Mouse (Mus musculus) kidney, embryonic 16.5 days (tissue): ENCODE measurements around the gene Prodh2. TPM values are rescaled to one million over a fixed set of nuclear protein-coding genes. Genes with fewer than 3 reads are reported as not detected.

Source experiments
- ATAC-seq: fragments of 200-750 bp; cut with Nextera tagmentation; 2 replicates; pipeline ENCODE4 v1.8.0; 2017; ENCODE audit warnings: moderate TSS enrichment; ENCODE audit not compliant: low FRiP score, low TSS enrichment
- H3K27ac ChIP-seq: fragments of 300-500 bp; sonication (generic); 2 replicates; pipeline ENCODE4 v1.5.1; 2014; ENCODE audit warnings: low read length
- H3K27me3 ChIP-seq: fragments of 300-500 bp; sonication (generic); 2 replicates; pipeline ENCODE4 v1.6.1; 2014; ENCODE audit warnings: low read length, control low read depth, mixed read lengths; ENCODE audit not compliant: insufficient read depth
- H3K36me3 ChIP-seq: fragments of 300-500 bp; sonication (generic); 2 replicates; pipeline ENCODE4 v1.6.1; 2014; ENCODE audit warnings: low read length, control low read depth, mixed read lengths; ENCODE audit not compliant: insufficient read depth
- H3K4me1 ChIP-seq: fragments of 300-500 bp; sonication (generic); 2 replicates; pipeline ENCODE4 v1.6.1; 2014; ENCODE audit warnings: low read length, control low read depth, mixed read lengths; ENCODE audit not compliant: insufficient read depth
- H3K4me2 ChIP-seq: fragments of 300-500 bp; sonication (generic); replicated peaks from 2 replicates; pipeline ENCODE4 v1.6.1; 2014; ENCODE audit warnings: low read depth, low read length
- H3K4me3 ChIP-seq: fragments of 300-500 bp; sonication (generic); 2 replicates; pipeline ENCODE4 v1.5.1; 2014; ENCODE audit warnings: mild to moderate bottlenecking, low read length
- H3K9ac ChIP-seq: fragments of 300-500 bp; sonication (generic); replicated peaks from 2 replicates; pipeline ENCODE4 v1.6.1; 2014; ENCODE audit warnings: low read length
- H3K9me3 ChIP-seq: fragments of 300-500 bp; sonication (generic); 2 replicates; pipeline ENCODE4 v1.6.1; 2016; ENCODE audit warnings: low read length, control low read depth
- WGBS: fragments of 180-500 bp; shearing (Covaris S2); extraction: QIAGEN DNeasy Blood & Tissue Kit; methylation state at CpG from one replicate; pipeline ENCODE4 v1.1.7; 2014; 5-methylcytosine and 5-hydroxymethylcytosine counted together
- polyA plus RNA-seq: library from polyadenylated mRNA; unstranded; fragments of >200 nt; fragmentation: Nextera tagmentation; extraction: Ambion mirVana; gene quantifications from 2 replicates; pipeline ENCODE4 v1.2.1, GENCODE M21; 2015

Gene Prodh2
- 21.1 and 27.6 TPM in 2 replicates for polyA plus RNA-seq

GRCm38 (mm10) chr7:30493401-30493931, at the start of gene Prodh2:
Gene Prodh2 (plus strand): TSS chr7:30493622.
- H3K27me3 ChIP-seq, result no peaks in the 10 kb centered on the region
- H3K9me3 ChIP-seq, result no peaks in the 10 kb centered on the region
- peaks cover 9% of the 10 kb centered on the region; the same call in 1 of the 2 replicates for H3K4me1 ChIP-seq
- peak within 1 kb of the TSS; percentile 35; the same call in 1 of the 2 replicates for H3K27ac ChIP-seq
- H3K4me3 ChIP-seq, result peak within 1 kb of the TSS; percentile 15; the same call in 1 of the 2 replicates
- H3K36me3 ChIP-seq, result no peaks in the 10 kb centered on the region
- peak; percentile 76 for ATAC-seq
- 0 out of 2 replicates have a peak within 1 kb of the TSS, but pooled peaks have one; percentile 16 for H3K4me2 ChIP-seq
- 0 out of 2 replicates have a peak within 1 kb of the TSS, but pooled peaks have one; percentile 28 for H3K9ac ChIP-seq
- 43% methylated on average over 11 of the region's 11 CpGs for WGBS

GRCm38 (mm10) chr7:30443696-30444095, 49.7 kb upstream of the Prodh2 start:
- Histone ChIP-seq H3K4me1 (peaks cover 22% of the 10 kb centered on the region), H3K9ac (no peak overlapping the region), H3K4me3 (peak overlapping the region; percentile 66; the same call in 1 of the 2 replicates), H3K27me3 (peaks cover 9% of the 10 kb centered on the region; the same call in 1 of the 2 replicates), H3K9me3 (no peaks in the 10 kb centered on the region; the same call in 1 of the 2 replicates), H3K36me3 (no peaks in the 10 kb centered on the region), H3K4me2 (peak overlapping the region; percentile 88), H3K27ac (no peak overlapping the region)
- no peak for ATAC-seq
- WGBS, result 22% methylated on average over 9 of the region's 9 CpGs

- under 1% methylated on average over 37 of the region's 38 CpGs for WGBS
- peak; percentile 39; the same call in 1 of the 2 replicates for ATAC-seq
These were observed 49.1 kb upstream of the Prodh2 start for GRCm38 (mm10) chr7:30444154-30444970.

GRCm38 (mm10) chr7:30444971-30445751, 48.3 kb upstream of the Prodh2 start, which contains the start of gene Aplp1:
Gene Aplp1 (minus strand): TSS chr7:30445535.
- peak within 1 kb of the TSS; percentile 65 for H3K9ac ChIP-seq
- H3K27ac ChIP-seq, result no peak within 1 kb of the TSS
- peaks cover 22% of the 10 kb centered on the region for H3K4me1 ChIP-seq
- H3K4me2 ChIP-seq, result peak within 1 kb of the TSS; percentile 88
- ATAC-seq, result peak; percentile 77
- peaks cover 9% of the 10 kb centered on the region; the same call in 1 of the 2 replicates for H3K27me3 ChIP-seq
- H3K4me3 ChIP-seq, result peak within 1 kb of the TSS; percentile 66
- no peaks in the 10 kb centered on the region for H3K36me3 ChIP-seq
- under 1% methylated on average over 57 of the region's 72 CpGs for WGBS
- H3K9me3 ChIP-seq, result no peaks in the 10 kb centered on the region; the same call in 1 of the 2 replicates

More at GRCm38 (mm10) chr7:30444154-30444970, 49.1 kb upstream of the Prodh2 start:
- Histone ChIP-seq H3K27ac (no peak overlapping the region), H3K4me2 (peak overlapping the region; percentile 88), H3K4me3 (peak overlapping the region; percentile 66), H3K4me1 (peaks cover 22% of the 10 kb centered on the region), H3K27me3 (peaks cover 9% of the 10 kb centered on the region; the same call in 1 of the 2 replicates), H3K9me3 (no peaks in the 10 kb centered on the region; the same call in 1 of the 2 replicates), H3K9ac (peak overlapping the region; percentile 65), H3K36me3 (no peaks in the 10 kb centered on the region)

- WGBS, result 71% methylated on average over 7 of the region's 7 CpGs
- Histone ChIP-seq H3K4me2 (no peak overlapping the region), H3K4me3 (no peak overlapping the region), H3K9me3 (no peaks in the 10 kb centered on the region; the same call in 1 of the 2 replicates), H3K4me1 (peaks cover 13% of the 10 kb centered on the region; the same call in 1 of the 2 replicates), H3K27me3 (peaks cover 42% of the 10 kb centered on the region), H3K9ac (no peak overlapping the region), H3K27ac (no peak overlapping the region), H3K36me3 (no peaks in the 10 kb centered on the region)
- ATAC-seq, result no peak
These were observed 43.2 kb upstream of the Prodh2 start for GRCm38 (mm10) chr7:30450241-30450640.

GRCm38 (mm10) chr7:30453327-30453726, 40.1 kb upstream of the Prodh2 start:
- WGBS, result 15% methylated on average over 25 of the region's 25 CpGs
- H3K4me1 ChIP-seq, result peaks cover 17% of the 10 kb centered on the region; the same call in 1 of the 2 replicates
- H3K9me3 ChIP-seq, result no peaks in the 10 kb centered on the region
- H3K4me2 ChIP-seq, result peak overlapping the region; percentile 44
- H3K4me3 ChIP-seq, result no peak overlapping the region
- H3K27ac ChIP-seq, result no peak overlapping the region
- H3K27me3 ChIP-seq, result peaks cover 63% of the 10 kb centered on the region
- no peak for ATAC-seq
- no peak overlapping the region for H3K9ac ChIP-seq
- no peaks in the 10 kb centered on the region for H3K36me3 ChIP-seq

GRCm38 (mm10) chr7:30453766-30454165, 39.7 kb upstream of the Prodh2 start:
- Histone ChIP-seq H3K9me3 (no peaks in the 10 kb centered on the region), H3K27ac (no peak overlapping the region), H3K9ac (no peak overlapping the region), H3K4me3 (peak overlapping the region; percentile 24; the same call in 1 of the 2 replicates), H3K36me3 (no peaks in the 10 kb centered on the region), H3K4me1 (peaks cover 17% of the 10 kb centered on the region; the same call in 1 of the 2 replicates), H3K4me2 (peak overlapping the region; percentile 44), H3K27me3 (peaks cover 68% of the 10 kb centered on the region)
- WGBS, result 2% methylated on average over 25 of the region's 25 CpGs
- peak; percentile 55; the same call in 1 of the 2 replicates for ATAC-seq

- Histone ChIP-seq H3K4me2 (peak overlapping the region; percentile 44), H3K4me1 (peaks cover 17% of the 10 kb centered on the region; the same call in 1 of the 2 replicates), H3K36me3 (no peaks in the 10 kb centered on the region), H3K27ac (no peak overlapping the region), H3K9ac (no peak overlapping the region), H3K27me3 (peaks cover 73% of the 10 kb centered on the region), H3K4me3 (peak overlapping the region; percentile 24; the same call in 1 of the 2 replicates), H3K9me3 (no peaks in the 10 kb centered on the region)
- no peak for ATAC-seq
- WGBS, result 3% methylated on average over 6 of the region's 6 CpGs
These were observed 39.2 kb upstream of the Prodh2 start for GRCm38 (mm10) chr7:30454259-30454658.

- no peak for ATAC-seq
- under 1% methylated on average over 9 of the region's 9 CpGs for WGBS
- peaks cover 92% of the 10 kb centered on the region for H3K27me3 ChIP-seq
- H3K27ac ChIP-seq, result no peak overlapping the region
- H3K36me3 ChIP-seq, result no peaks in the 10 kb centered on the region
- H3K4me1 ChIP-seq, result peaks cover 17% of the 10 kb centered on the region; the same call in 1 of the 2 replicates
- no peaks in the 10 kb centered on the region for H3K9me3 ChIP-seq
- no peak overlapping the region for H3K9ac ChIP-seq
- peak overlapping the region; percentile 23 for H3K4me3 ChIP-seq
- peak overlapping the region; percentile 37 for H3K4me2 ChIP-seq
These were observed 36.9 kb upstream of the Prodh2 start for GRCm38 (mm10) chr7:30456487-30456886.
